In genomic region chr11:44423261-44423660, GRCm38 (mm10) we compare ENCODE assay signal across 26 mouse cellular contexts. TPM values are rescaled to one million over a fixed set of nuclear protein-coding genes. Genes with fewer than 3 reads are reported as not detected.
DNase-seq lines count a peak whose midpoint lies in the region; ATAC-seq and TF ChIP-seq lines count a peak whose summit lies in the region.
"Had no signal": no experiment of that assay in that cellular context is flagged by ENCODE, and none has a peak within 500 bp of the region (broad histone marks: within the 10 kb centered on the region; RNA-seq: fewer than 3 reads in every experiment).

No protein-coding gene starts in this region.

- WGBS in heart, embryonic 12.5 days, result 24% methylated on average over 6 of the region's 6 CpGs
- 67% methylated on average over 6 of the region's 6 CpGs for WGBS in midbrain, embryonic 12.5 days
- 70% methylated on average over 6 of the region's 6 CpGs for WGBS in midbrain, embryonic 11.5 days
- 58% methylated on average over 6 of the region's 6 CpGs for WGBS in midbrain, embryonic 14.5 days
- 48% methylated on average over 6 of the region's 6 CpGs for WGBS in midbrain, postnatal 0 days

- no peak overlapping the region for H3K27ac ChIP-seq in heart, embryonic 12.5 days (ENCODE audit: poor library complexity, severe bottlenecking)
- 0 out of 2 replicates have a peak overlapping the region, but pooled peaks have one; percentile 35 for H3K27ac ChIP-seq in midbrain, embryonic 12.5 days (replicated peaks)
- H3K27ac ChIP-seq in midbrain, embryonic 11.5 days (ENCODE audit: low read depth, low read length), result no peak overlapping the region
- H3K27ac ChIP-seq in midbrain, embryonic 14.5 days (replicated peaks; ENCODE audit: low read depth, low read length), result peak overlapping the region; percentile 66
- 0 out of 2 replicates have a peak overlapping the region, but pooled peaks have one; percentile 72 for H3K27ac ChIP-seq in midbrain, postnatal 0 days (ENCODE audit: low read depth, low read length)
- H3K27ac ChIP-seq: embryonic facial prominence, embryonic 12.5 days; forebrain, embryonic 15.5 days had no signal

- no peaks in the 10 kb centered on the region for H3K36me3 ChIP-seq in heart, embryonic 12.5 days
- no peaks in the 10 kb centered on the region for H3K36me3 ChIP-seq in midbrain, embryonic 12.5 days
- H3K36me3 ChIP-seq in midbrain, embryonic 11.5 days (ENCODE audit: control insufficient read depth, insufficient read depth, low read length), result no peaks in the 10 kb centered on the region
- H3K36me3 ChIP-seq in midbrain, embryonic 14.5 days (ENCODE audit: control insufficient read depth, insufficient read depth, low read length), result no peaks in the 10 kb centered on the region
- no peaks in the 10 kb centered on the region for H3K36me3 ChIP-seq in midbrain, postnatal 0 days (ENCODE audit: insufficient read depth, low read length)
- H3K36me3 ChIP-seq: embryonic facial prominence, embryonic 12.5 days; forebrain, embryonic 15.5 days had no signal

- no peak overlapping the region for H3K9ac ChIP-seq in heart, embryonic 12.5 days
- no peak overlapping the region for H3K9ac ChIP-seq in midbrain, embryonic 12.5 days (replicated peaks)
- no peak overlapping the region for H3K9ac ChIP-seq in midbrain, embryonic 11.5 days (ENCODE audit: low read length)
- no peak overlapping the region for H3K9ac ChIP-seq in midbrain, embryonic 14.5 days (replicated peaks; ENCODE audit: low read length)
- H3K9ac ChIP-seq in midbrain, postnatal 0 days (replicated peaks; ENCODE audit: low read length, poor library complexity, severe bottlenecking), result no peak overlapping the region
- H3K9ac ChIP-seq: embryonic facial prominence, embryonic 12.5 days; forebrain, embryonic 15.5 days had no signal

- H3K9me3 ChIP-seq in heart, embryonic 12.5 days (replicated peaks), result no peaks in the 10 kb centered on the region
- no peaks in the 10 kb centered on the region for H3K9me3 ChIP-seq in midbrain, embryonic 12.5 days
- no peaks in the 10 kb centered on the region for H3K9me3 ChIP-seq in midbrain, embryonic 11.5 days (ENCODE audit: control insufficient read depth, low read length)
- H3K9me3 ChIP-seq in midbrain, embryonic 14.5 days (ENCODE audit: control insufficient read depth, low read length), result no peaks in the 10 kb centered on the region
- no peaks in the 10 kb centered on the region for H3K9me3 ChIP-seq in midbrain, postnatal 0 days (ENCODE audit: low read length)
- H3K9me3 ChIP-seq: embryonic facial prominence, embryonic 12.5 days; forebrain, embryonic 15.5 days had no signal

- ATAC-seq in heart, embryonic 12.5 days (ENCODE audit: insufficient number of reproducible peaks, low FRiP score), result no peak
- no peak for ATAC-seq in midbrain, embryonic 12.5 days (ENCODE audit: low FRiP score, low read depth)
- no peak for ATAC-seq in midbrain, embryonic 11.5 days (ENCODE audit: low FRiP score)
- no peak; the same call in 1 of the 2 replicates for ATAC-seq in midbrain, embryonic 14.5 days (ENCODE audit: low FRiP score, low TSS enrichment)
- no peak for ATAC-seq in midbrain, postnatal 0 days (ENCODE audit: low FRiP score)
- ATAC-seq: forebrain, embryonic 15.5 days; intestine, embryonic 16.5 days had no signal

- no peak for DNase-seq in heart, adult 8-10 months (ENCODE audit: low spot score)
- DNase-seq in midbrain, embryonic 11.5 days (ENCODE audit: low spot score, missing footprints), result no peak
- no peak for DNase-seq in midbrain, embryonic 14.5 days
- no peak for DNase-seq in midbrain, postnatal 0 days (ENCODE audit: low spot score)
- DNase-seq in urinary bladder, adult 18-20 months (ENCODE audit: low spot score in 2 of 2), result no peak
- no peak for DNase-seq in kidney, adult 11 months
- DNase-seq: adrenal gland, postnatal 10 days; cerebellum, adult 11 months; cerebellum, adult 8-10 months; cerebellum, postnatal 14 days; embryo, embryonic 11 days; gastrocnemius, postnatal 36 days; heart, adult 18-20 months had no signal

- no peak for TF ChIP-seq CTCF in midbrain, postnatal 0 days (IDR thresholded peaks at IDR 0.05)

- H3K4me1 ChIP-seq in heart, embryonic 12.5 days (replicated peaks), result peaks cover 10% of the 10 kb centered on the region
- 0 out of 2 replicates have a peak, but pooled peaks cover 3% of the 10 kb centered on the region for H3K4me1 ChIP-seq in midbrain, embryonic 12.5 days
- no peaks in the 10 kb centered on the region for H3K4me1 ChIP-seq in midbrain, embryonic 11.5 days (ENCODE audit: control insufficient read depth, insufficient read depth, low read length)
- peaks cover 12% of the 10 kb centered on the region; the same call in 1 of the 2 replicates for H3K4me1 ChIP-seq in midbrain, embryonic 14.5 days (ENCODE audit: control insufficient read depth, insufficient read depth, low read length)
- H3K4me1 ChIP-seq in midbrain, postnatal 0 days (ENCODE audit: insufficient read depth, low read length), result no peaks in the 10 kb centered on the region; the same call in 1 of the 2 replicates
- H3K4me1 ChIP-seq: embryonic facial prominence, embryonic 12.5 days had no signal

- no peak overlapping the region for H3K4me3 ChIP-seq in heart, embryonic 12.5 days
- H3K4me3 ChIP-seq in midbrain, embryonic 12.5 days, result no peak overlapping the region
- H3K4me3 ChIP-seq in midbrain, embryonic 11.5 days (ENCODE audit: low read depth, low read length), result no peak overlapping the region
- no peak overlapping the region for H3K4me3 ChIP-seq in midbrain, embryonic 14.5 days (replicated peaks; ENCODE audit: low read depth, low read length)
- H3K4me3 ChIP-seq in midbrain, postnatal 0 days (ENCODE audit: low read depth, low read length), result no peak overlapping the region
- H3K4me3 ChIP-seq: embryonic facial prominence, embryonic 12.5 days; forebrain, embryonic 15.5 days had no signal

- peak overlapping the region; percentile 17; the same call in 1 of the 2 replicates for H3K4me2 ChIP-seq in heart, embryonic 12.5 days
- no peak overlapping the region for H3K4me2 ChIP-seq in midbrain, embryonic 12.5 days (replicated peaks)
- H3K4me2 ChIP-seq in midbrain, embryonic 11.5 days, result no peak overlapping the region
- no peak overlapping the region for H3K4me2 ChIP-seq in midbrain, embryonic 14.5 days (ENCODE audit: low read length)
- H3K4me2 ChIP-seq in midbrain, postnatal 0 days (ENCODE audit: low read depth, low read length, poor library complexity, severe bottlenecking), result no peak overlapping the region
- H3K4me2 ChIP-seq: embryonic facial prominence, embryonic 12.5 days; forebrain, embryonic 15.5 days had no signal

- H3K27me3 ChIP-seq in heart, embryonic 12.5 days (replicated peaks), result 0 out of 2 replicates have a peak, but pooled peaks cover 10% of the 10 kb centered on the region
- no peaks in the 10 kb centered on the region for H3K27me3 ChIP-seq in midbrain, embryonic 12.5 days
- H3K27me3 ChIP-seq in midbrain, embryonic 11.5 days (ENCODE audit: control insufficient read depth, insufficient read depth, low read length), result no peaks in the 10 kb centered on the region
- H3K27me3 ChIP-seq in midbrain, embryonic 14.5 days (ENCODE audit: control insufficient read depth, insufficient read depth, low read length), result no peaks in the 10 kb centered on the region
- H3K27me3 ChIP-seq in midbrain, postnatal 0 days (ENCODE audit: insufficient read depth, low read length), result no peaks in the 10 kb centered on the region
- H3K27me3 ChIP-seq: forebrain, embryonic 15.5 days had no signal

RNA-seq across cellular contexts. Expression of gene Il12b, which starts 23.4 kb away (rescaled TPM):
- 0.27 TPM in 1 of 2 replicates, not detected in the other for polyA plus RNA-seq in heart, embryonic 12.5 days (2016; fragmentation: Nextera tagmentation; extraction: Ambion mirVana)
- total RNA-seq in heart, adult 8-10 months (2022), result not detected
- polyA plus RNA-seq in midbrain, embryonic 12.5 days (2016; fragmentation: Nextera tagmentation; extraction: Ambion mirVana), result not detected in 2 replicates
- not detected in 2 replicates for polyA plus RNA-seq in midbrain, embryonic 11.5 days (2014; fragmentation: Nextera tagmentation; extraction: Ambion mirVana)
- polyA plus RNA-seq in midbrain, embryonic 14.5 days (2014; fragmentation: Nextera tagmentation; extraction: Ambion mirVana), result 0.14 and 0.19 TPM in 2 replicates
- 0.57 TPM in 1 of 2 replicates, not detected in the other for total RNA-seq in midbrain, postnatal 0 days (2014; rRNA removed)
- not detected in 2 replicates for polyA plus RNA-seq in midbrain, postnatal 0 days (2015; fragmentation: Nextera tagmentation; extraction: Ambion mirVana)
- total RNA-seq: adrenal gland, postnatal 10 days; common myeloid progenitor, adult 5-6 weeks; ES-E14; gastrocnemius, adult 8-10 months; gastrocnemius, postnatal 36 days; heart, adult 18-20 months; heart, postnatal 10 days; hematopoietic stem cell, adult 5-6 weeks had no signal
- polyA plus RNA-seq: brain, embryonic 14.5 days; embryonic facial prominence, embryonic 12.5 days; forebrain, embryonic 11.5 days; forebrain, embryonic 15.5 days; heart, embryonic 14.5 days; intestine, embryonic 16.5 days had no signal

RNA-seq across cellular contexts. Expression of gene Ublcp1, which starts 47.0 kb away (rescaled TPM):
- polyA plus RNA-seq in heart, embryonic 12.5 days (2016; fragmentation: Nextera tagmentation; extraction: Ambion mirVana), result 42.1 and 48.4 TPM in 2 replicates
- total RNA-seq in heart, adult 8-10 months (2022), result 10 to 100 TPM; 33.2 to 40.9 (median 39.4) TPM
- polyA plus RNA-seq in midbrain, embryonic 12.5 days (2016; fragmentation: Nextera tagmentation; extraction: Ambion mirVana), result 68.4 and 71.5 TPM in 2 replicates
- 79.2 and 85.3 TPM in 2 replicates for polyA plus RNA-seq in midbrain, embryonic 11.5 days (2014; fragmentation: Nextera tagmentation; extraction: Ambion mirVana)
- 64.1 and 72.8 TPM in 2 replicates for polyA plus RNA-seq in midbrain, embryonic 14.5 days (2014; fragmentation: Nextera tagmentation; extraction: Ambion mirVana)
- total RNA-seq in midbrain, postnatal 0 days (2014; rRNA removed), result 29.2 and 40.4 TPM in 2 replicates
- polyA plus RNA-seq in midbrain, postnatal 0 days (2015; fragmentation: Nextera tagmentation; extraction: Ambion mirVana), result 48.8 and 54.1 TPM in 2 replicates

Comparison
In these comparisons a context has a peak if more than half of its experiments do, and no peak if none do; other contexts are left out.
1. H3K27ac ChIP-seq: peak in midbrain, embryonic 12.5 days (single experiment), midbrain, embryonic 14.5 days (single experiment) and midbrain, postnatal 0 days (single experiment); none in heart, embryonic 12.5 days (single experiment) and midbrain, embryonic 11.5 days (single experiment).